Mouse (Mus musculus): ENCODE data around the gene Mtmr11.

GRCm38 (mm10) chr3:96182382-96182776 is 20.6 kb downstream of the Mtmr11 start:
- TF ChIP-seq CTCF (IDR thresholded peaks at IDR 0.05; ENCODE audit: low read depth) (no peak), EP300 (IDR thresholded peaks at IDR 0.05; ENCODE audit: low read depth) (no peak)

All from liver, postnatal 0 days (tissue).